Mouse (Mus musculus): ENCODE measurements around the gene Lgr6. TPM values are rescaled to one million over a fixed set of nuclear protein-coding genes. Genes with fewer than 3 reads are reported as not detected.

Lgr6 gene
- polyA plus RNA-seq, 2 experiments from 2014 or later: not detected

DNA sequence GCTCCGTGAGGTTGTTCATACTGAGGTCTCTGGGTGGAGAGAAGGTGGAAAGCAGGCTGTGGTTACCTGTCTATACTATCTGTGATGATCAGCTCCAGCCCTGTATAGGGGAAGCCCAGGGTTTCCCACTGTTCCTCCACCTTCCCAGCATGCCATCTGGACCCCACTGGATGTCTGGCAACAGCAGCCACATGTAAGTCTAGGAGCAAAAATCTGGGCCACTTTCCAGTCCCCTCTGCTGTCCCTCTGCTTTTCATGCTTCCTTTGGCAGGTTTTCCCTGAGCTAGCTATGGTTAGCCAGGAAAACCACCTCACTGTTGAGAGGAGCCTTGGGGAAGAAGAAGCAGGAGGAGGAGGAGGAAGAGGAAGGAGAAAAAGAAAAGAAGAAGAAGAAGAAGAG, 29.8 kb downstream of the Lgr6 start:
- ATAC-seq: no peak

DNA sequence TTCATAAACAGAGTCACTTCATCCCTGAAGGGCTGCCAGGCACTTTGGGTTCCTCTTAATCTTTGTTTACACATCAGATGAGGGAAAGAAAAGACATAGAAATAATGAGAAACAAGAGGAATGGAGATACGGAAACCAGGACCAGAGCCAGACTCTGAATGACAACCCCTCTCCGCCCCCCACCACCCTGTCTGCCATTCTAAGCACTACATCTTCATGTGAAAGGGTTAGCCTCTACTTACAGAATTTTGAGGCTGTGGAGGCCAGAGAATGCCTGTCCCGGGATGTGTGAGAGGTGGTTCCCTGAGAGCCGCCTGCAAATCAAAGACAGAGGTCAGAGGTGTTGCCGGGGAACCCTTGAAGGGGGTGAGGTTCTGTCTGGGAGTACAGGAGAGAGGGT, 32.4 kb downstream of the Lgr6 start:
- ATAC-seq: no peak

GRCm38 (mm10) chr1:135069841-135070240, 35.2 kb downstream of the Lgr6 start:
- ATAC-seq: no peak

GRCm38 (mm10) chr1:135064525-135064924, 40.6 kb downstream of the Lgr6 start:
- ATAC-seq: no peak

GRCm38 (mm10) chr1:135062936-135063335, 42.1 kb downstream of the Lgr6 start:
- ATAC-seq: no peak

- no peak for ATAC-seq
Measured at GRCm38 (mm10) chr1:135061300-135061699, 43.8 kb downstream of the Lgr6 start.

GRCm38 (mm10) chr1:135060174-135060573, 44.9 kb downstream of the Lgr6 start:
- ATAC-seq: no peak

DNA sequence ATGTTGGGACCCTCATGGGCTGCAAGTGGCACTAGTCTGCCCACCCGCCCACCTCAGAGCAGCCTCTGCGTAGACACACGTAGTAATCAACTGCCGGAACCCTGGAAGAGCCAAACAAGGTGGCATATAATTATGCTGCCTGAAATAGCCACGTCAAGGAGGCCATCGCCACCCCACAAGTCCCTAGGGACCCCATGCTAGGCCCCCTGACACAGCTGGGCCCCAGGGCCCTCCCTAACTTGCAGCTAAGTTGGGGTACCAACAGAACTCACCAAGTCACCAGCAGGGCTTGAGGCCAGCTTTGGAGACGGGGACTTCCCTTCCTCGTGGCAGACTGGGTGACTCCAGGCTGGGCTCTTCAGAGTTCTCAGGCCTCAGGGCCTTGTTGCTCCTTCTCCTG, 48.2 kb downstream of the Lgr6 start:
- ATAC-seq: no peak

DNA sequence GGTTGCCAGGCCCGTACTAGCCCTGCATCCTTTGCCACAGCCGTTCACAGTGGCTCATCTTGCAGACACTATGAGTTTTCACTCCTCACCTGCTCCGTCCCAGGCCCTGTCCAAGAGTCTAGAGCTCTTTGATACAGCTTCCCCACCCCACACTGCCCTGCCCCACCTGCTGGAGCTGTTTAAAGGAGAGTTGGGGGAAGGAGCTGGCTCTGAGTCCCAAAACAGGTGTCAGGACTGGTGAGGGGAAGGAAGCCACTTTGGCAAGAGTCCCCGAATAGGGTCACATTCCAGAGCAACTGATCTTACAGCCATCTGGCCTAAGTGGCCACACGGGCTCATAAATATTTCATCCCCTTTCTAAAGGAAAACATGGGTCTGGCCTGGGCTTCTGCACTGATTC, 51.0 kb downstream of the Lgr6 start:
- ATAC-seq: no peak

DNA sequence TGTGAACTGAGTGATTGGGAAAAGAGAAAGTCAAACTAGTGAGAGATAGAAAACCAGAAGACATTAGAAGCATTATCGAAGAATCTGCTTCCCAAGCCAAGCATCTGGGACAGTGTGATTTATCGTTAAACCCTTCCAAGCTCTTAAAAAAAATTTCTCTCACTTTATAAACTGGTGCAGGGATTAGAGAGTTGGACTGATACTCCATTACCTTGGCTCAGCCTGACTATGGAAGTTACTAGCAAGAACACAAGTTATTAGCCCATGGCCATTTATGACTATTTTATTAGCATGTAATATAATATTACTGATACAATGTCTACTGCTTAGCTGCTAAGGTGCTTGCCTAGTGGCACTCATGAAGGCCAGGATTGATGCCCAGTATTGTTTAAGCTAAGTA, 60.6 kb downstream of the Lgr6 start:
- ATAC-seq: no peak

- ATAC-seq: no peak
Measured at GRCm38 (mm10) chr1:135036297-135036696, 68.8 kb downstream of the Lgr6 start.

GRCm38 (mm10) chr1:135032658-135033057, 72.4 kb downstream of the Lgr6 start:
- no peak for ATAC-seq

GRCm38 (mm10) chr1:135030121-135030520, 75.0 kb downstream of the Lgr6 start:
- no peak for ATAC-seq

DNA sequence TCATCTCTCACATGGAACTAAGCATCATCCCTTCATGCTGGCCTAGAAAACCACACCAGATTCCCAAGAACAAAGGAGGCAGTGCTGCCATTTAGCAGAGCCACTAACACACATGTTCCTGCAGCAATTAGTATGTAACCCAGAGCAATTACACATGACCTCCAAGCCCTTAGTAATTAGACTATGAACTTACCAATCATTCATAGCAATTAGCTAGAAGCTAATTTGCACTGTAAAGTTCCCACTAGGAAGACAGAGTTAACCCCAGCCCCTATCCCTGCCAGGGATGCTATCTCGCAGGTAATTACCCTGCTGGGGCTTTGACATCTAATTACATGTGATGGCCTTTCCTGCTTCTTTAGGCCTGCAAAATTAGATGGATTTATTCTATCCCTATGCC, 78.8 kb downstream of the Lgr6 start:
- ATAC-seq: no peak

DNA sequence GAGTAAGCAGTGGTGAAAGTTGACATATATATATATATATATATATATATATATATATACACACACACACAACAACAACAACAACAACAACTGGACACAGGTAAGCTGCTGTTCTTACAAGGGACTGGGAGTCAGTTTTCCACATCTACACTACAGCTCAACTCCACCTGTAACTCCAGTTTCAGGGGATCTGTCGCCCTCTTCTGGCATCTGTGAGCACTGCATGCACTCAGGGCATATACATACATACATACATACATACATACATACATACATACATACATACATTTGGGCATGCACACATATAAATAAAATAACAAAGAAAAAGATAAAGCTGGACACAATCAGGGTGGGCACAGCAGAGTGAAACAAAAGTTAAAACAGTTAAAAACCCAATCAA, 81.5 kb downstream of the Lgr6 start:
- no peak for ATAC-seq

DNA sequence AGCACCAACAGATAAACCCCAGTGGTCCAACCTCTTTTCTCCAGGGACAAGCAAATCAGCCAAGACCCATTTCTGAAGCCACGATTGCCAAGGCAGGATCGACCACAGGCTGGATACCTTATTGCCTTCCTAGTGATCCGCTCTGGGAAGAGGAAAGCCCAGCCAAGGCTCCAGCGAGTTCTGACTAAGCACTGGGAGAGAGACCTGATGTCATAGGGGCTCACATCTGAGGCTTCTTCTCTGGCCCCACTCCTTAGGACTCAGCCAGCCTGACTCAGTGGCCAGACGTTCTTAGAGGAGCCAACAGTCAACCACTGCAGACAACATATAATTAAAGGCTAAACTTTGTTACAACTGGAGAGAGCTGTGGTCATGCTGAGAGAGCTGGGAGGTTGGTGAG, 83.1 kb downstream of the Lgr6 start:
- no peak for ATAC-seq

GRCm38 (mm10) chr1:135020970-135021369, 84.1 kb downstream of the Lgr6 start:
- ATAC-seq: no peak

DNA sequence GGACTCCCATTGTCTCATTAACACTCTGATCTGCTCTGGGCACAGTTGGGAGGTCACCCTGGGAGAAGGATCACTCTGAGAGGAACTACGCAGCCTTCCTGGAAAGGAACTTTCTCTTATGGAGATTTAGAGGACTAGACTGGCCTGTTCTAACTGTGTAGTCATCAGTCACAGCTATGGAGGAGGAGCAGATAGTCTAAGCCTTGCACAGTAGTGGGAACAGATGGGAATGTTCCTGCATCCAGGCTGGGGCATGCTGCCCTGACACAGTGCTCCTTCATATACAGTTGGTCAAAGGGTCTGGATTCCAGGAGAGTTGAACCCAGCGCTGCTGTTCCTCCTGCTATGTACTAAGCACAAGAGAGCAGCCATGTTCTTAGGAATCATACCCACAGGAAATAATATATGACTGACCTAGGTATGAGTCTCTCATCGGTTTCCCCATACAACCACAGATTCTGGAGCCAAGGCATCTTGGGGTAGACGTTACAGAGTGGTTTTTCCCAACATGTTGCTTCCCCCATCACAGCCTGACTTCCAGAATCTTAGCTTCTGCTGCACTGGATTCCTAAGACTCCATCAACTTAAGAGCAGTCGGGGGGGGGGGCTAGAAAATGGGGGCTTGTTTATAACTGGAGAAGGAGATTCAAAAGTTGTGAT, 84.7 kb downstream of the Lgr6 start:
- ATAC-seq: no peak

DNA sequence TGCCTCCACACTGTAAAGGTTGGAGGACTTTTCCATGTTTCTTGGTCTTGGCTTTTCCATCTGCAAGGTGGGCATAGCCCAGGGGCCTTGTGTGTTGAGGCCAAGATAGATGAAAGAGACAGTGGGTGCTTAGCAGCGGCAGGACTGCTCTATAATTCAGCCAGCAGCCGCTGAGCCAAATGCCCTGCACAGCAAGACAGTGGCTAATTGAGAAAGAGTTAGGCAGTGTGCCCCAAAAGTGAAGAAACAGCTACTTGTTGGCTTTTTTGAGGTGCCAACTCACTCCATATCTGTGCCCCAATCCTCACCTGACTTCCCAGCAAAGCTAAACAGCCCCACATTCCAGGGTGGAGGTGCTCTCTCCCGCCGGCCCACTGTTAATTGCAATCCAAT, 85.3 kb downstream of the Lgr6 start:
- no peak for ATAC-seq

- ATAC-seq: no peak
Measured at GRCm38 (mm10) chr1:135019087-135019774, 85.8 kb downstream of the Lgr6 start.

DNA sequence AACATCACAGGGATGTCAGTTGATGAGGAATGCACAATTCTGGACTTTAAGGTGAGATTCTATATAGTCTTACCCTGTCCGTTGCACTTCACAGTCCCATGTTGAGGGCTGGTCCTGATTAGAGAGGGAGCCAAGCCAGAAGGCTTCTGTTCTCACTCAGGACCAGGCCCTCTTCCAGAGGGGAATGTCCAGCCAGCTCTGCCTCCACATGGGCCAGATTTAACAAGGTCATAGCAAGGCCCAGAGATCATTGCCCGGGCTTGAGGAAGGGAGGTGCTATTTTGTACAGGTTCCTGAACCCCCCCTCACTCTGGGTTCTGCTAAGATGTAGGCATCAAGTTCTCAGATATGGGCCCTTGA, 87.4 kb downstream of the Lgr6 start:
- no peak for ATAC-seq

GRCm38 (mm10) chr1:135016907-135017655, 88.0 kb downstream of the Lgr6 start:
- no peak for ATAC-seq

GRCm38 (mm10) chr1:135014921-135015445, 90.1 kb downstream of the Lgr6 start:
- no peak for ATAC-seq

DNA sequence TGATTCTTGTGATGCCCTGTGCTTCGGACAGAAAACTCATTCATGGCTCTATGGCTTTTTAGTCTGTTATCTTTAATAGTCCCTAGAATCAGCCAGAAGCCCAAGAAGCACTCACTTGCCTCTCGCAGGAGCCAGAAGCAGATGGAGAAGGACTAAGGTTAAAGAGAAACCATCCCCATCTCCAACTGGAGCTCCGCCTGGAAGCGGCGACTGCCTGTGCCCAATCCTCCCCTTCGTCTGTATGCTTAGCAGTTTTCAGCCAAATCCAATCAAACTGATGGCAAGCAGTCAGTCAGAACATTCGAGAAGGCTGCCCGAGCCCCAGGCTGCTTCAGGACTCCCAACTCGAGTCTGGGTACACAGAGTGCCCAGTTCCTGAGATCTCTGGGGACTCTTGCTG, 92.6 kb downstream of the Lgr6 start:
- no peak for ATAC-seq

Measured in activated CD4-positive, CD25-positive, alpha-beta regulatory T cell, adult 4 months (primary cell).